Mouse (Mus musculus): ENCODE data around the gene Lrp4. TPM values are rescaled to one million over a fixed set of nuclear protein-coding genes. Genes with fewer than 3 reads are reported as not detected.

The Lrp4 gene
- polyA plus RNA-seq, 1 experiment: 0.44 TPM

DNA sequence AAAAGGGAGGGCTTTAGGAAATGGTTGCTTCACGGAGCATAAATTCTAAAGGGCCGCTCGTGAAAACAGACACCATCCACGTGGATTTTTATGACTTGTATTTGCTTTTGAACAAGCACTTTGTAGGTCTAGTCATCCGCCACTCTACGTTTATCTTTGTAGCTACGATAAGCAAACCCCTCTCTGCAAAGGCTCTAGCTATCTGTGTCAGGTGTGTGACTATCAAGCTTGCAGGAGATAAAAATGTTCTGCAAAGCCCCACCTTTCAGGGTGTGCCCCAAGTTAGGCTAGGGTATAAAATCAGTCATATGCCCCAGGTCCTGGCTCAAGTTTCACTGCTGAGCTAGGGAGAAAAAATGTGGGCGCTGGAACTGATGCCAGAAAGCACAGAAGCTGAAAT is 4.7 kb upstream of the Lrp4 start:
- TF ChIP-seq CTCF (IDR thresholded peaks at IDR 0.05; ENCODE audit: control insufficient read depth, insufficient read depth, insufficient replicate concordance, low read depth, low read length) (no peak), POLR2A (IDR thresholded peaks at IDR 0.05; ENCODE audit: control insufficient read depth, low read depth, low read length) (no peak)
- Histone ChIP-seq H3K27me3 (ENCODE audit: control insufficient read depth, insufficient read depth, low read length) (no peaks in the 10 kb centered on the region), H3K27ac (ENCODE audit: control insufficient read depth, insufficient read depth, low read depth, low read length) (no peak overlapping the region)

GRCm38 (mm10) chr2:91453231-91454075 is 3.9 kb upstream of the Lrp4 start:
- Histone ChIP-seq H3K27ac (ENCODE audit: control insufficient read depth, insufficient read depth, low read depth, low read length) (no peak overlapping the region), H3K36me3 (ENCODE audit: control insufficient read depth, insufficient read depth, low read length) (no peaks in the 10 kb centered on the region)

More for the DNA sequence above, 4.7 kb upstream of the Lrp4 start:
- Histone ChIP-seq H3K36me3 (ENCODE audit: control insufficient read depth, insufficient read depth, low read length) (no peaks in the 10 kb centered on the region), H3K4me3 (ENCODE audit: control insufficient read depth, low read depth, low read length) (no peak overlapping the region), H3K4me1 (ENCODE audit: control insufficient read depth, insufficient read depth, low read length) (no peaks in the 10 kb centered on the region)

DNA sequence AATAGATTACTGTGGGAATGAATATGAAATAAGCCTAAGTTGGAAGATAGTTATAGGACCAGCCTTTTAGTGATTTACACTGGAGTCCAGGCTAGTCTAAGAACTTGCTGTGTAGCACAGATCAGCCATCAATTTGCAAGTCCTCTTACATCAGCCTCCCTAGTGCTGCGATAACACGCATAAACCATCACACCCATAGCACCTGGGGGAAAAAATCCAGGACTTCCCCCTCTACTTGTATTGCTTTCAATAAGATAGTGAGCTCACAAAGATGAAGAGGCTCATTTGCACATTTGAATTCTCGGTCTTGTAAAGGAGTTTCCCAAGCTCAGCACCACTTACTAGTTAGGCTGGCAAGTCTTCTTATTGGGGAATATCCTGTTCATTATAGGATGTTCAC is 2.9 kb upstream of the Lrp4 start:
- Histone ChIP-seq H3K27ac (ENCODE audit: control insufficient read depth, insufficient read depth, low read depth, low read length) (no peak overlapping the region), H3K4me3 (ENCODE audit: control insufficient read depth, low read depth, low read length) (no peak overlapping the region), H3K27me3 (ENCODE audit: control insufficient read depth, insufficient read depth, low read length) (no peaks in the 10 kb centered on the region), H3K4me1 (ENCODE audit: control insufficient read depth, insufficient read depth, low read length) (peaks cover 9% of the 10 kb centered on the region), H3K36me3 (ENCODE audit: control insufficient read depth, insufficient read depth, low read length) (no peaks in the 10 kb centered on the region)
- no peak for TF ChIP-seq CTCF (IDR thresholded peaks at IDR 0.05; ENCODE audit: control insufficient read depth, insufficient read depth, insufficient replicate concordance, low read depth, low read length)
- no peak for TF ChIP-seq POLR2A (IDR thresholded peaks at IDR 0.05; ENCODE audit: control insufficient read depth, low read depth, low read length)

More at GRCm38 (mm10) chr2:91453231-91454075, 3.9 kb upstream of the Lrp4 start:
- H3K4me3 ChIP-seq (ENCODE audit: control insufficient read depth, low read depth, low read length): no peak overlapping the region
- TF ChIP-seq POLR2A (IDR thresholded peaks at IDR 0.05; ENCODE audit: control insufficient read depth, low read depth, low read length) (no peak), CTCF (IDR thresholded peaks at IDR 0.05; ENCODE audit: control insufficient read depth, insufficient read depth, insufficient replicate concordance, low read depth, low read length) (no peak)
- no peaks in the 10 kb centered on the region for H3K27me3 ChIP-seq (ENCODE audit: control insufficient read depth, insufficient read depth, low read length)
- H3K4me1 ChIP-seq (ENCODE audit: control insufficient read depth, insufficient read depth, low read length): peaks cover 2% of the 10 kb centered on the region; the same call in 1 of the 2 replicates

GRCm38 (mm10) chr2:91455826-91456225 is 1.5 kb upstream of the Lrp4 start:
- Histone ChIP-seq H3K4me1 (ENCODE audit: control insufficient read depth, insufficient read depth, low read length) (peaks cover 9% of the 10 kb centered on the region), H3K4me3 (ENCODE audit: control insufficient read depth, low read depth, low read length) (no peak overlapping the region)
- TF ChIP-seq POLR2A (IDR thresholded peaks at IDR 0.05; ENCODE audit: control insufficient read depth, low read depth, low read length) (no peak), CTCF (IDR thresholded peaks at IDR 0.05; ENCODE audit: control insufficient read depth, insufficient read depth, insufficient replicate concordance, low read depth, low read length) (no peak)

GRCm38 (mm10) chr2:91456491-91457100 is 715 bp upstream of the Lrp4 start:
- no peak overlapping the region for H3K4me3 ChIP-seq (ENCODE audit: control insufficient read depth, low read depth, low read length)
- no peak overlapping the region for H3K27ac ChIP-seq (ENCODE audit: control insufficient read depth, insufficient read depth, low read depth, low read length)
- TF ChIP-seq POLR2A (IDR thresholded peaks at IDR 0.05; ENCODE audit: control insufficient read depth, low read depth, low read length) (no peak), CTCF (IDR thresholded peaks at IDR 0.05; ENCODE audit: control insufficient read depth, insufficient read depth, insufficient replicate concordance, low read depth, low read length) (no peak)
- H3K36me3 ChIP-seq (ENCODE audit: control insufficient read depth, insufficient read depth, low read length): no peaks in the 10 kb centered on the region
- H3K27me3 ChIP-seq (ENCODE audit: control insufficient read depth, insufficient read depth, low read length): no peaks in the 10 kb centered on the region
- peaks cover 9% of the 10 kb centered on the region for H3K4me1 ChIP-seq (ENCODE audit: control insufficient read depth, insufficient read depth, low read length)

More at GRCm38 (mm10) chr2:91455826-91456225, 1.5 kb upstream of the Lrp4 start:
- no peaks in the 10 kb centered on the region for H3K36me3 ChIP-seq (ENCODE audit: control insufficient read depth, insufficient read depth, low read length)
- no peak overlapping the region for H3K27ac ChIP-seq (ENCODE audit: control insufficient read depth, insufficient read depth, low read depth, low read length)
- no peaks in the 10 kb centered on the region for H3K27me3 ChIP-seq (ENCODE audit: control insufficient read depth, insufficient read depth, low read length)

DNA sequence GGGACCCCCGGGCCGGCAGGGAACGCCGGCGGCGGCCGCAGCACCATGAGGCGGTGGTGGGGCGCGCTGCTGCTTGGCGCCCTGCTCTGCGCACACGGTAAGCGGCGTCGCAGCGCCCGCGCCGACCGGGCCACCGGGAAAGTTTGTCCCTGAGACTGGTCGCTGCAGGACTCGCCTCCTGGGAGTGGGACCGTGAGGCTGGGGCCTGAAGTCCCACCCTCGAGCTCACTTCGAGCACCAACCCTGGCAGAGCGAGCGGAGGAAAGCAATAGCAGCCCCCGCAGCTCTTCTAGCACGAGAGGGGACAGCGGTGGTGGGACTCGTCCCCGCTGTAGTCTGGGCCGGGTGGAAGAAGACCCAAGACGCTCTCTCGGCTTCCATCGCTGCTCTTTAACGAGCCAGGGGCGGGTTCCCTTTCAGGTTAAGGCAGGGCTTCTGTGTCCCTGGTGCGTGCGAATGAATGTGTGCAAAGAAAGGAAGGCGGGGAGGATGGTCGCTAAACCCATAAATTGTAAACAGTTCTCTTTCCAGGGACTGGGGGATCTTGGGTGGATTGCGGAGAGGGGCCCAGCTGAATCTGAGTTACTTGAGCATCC is 443 bp downstream of the Lrp4 start:
- H3K4me1 ChIP-seq (ENCODE audit: control insufficient read depth, insufficient read depth, low read length): peaks cover 17% of the 10 kb centered on the region
- H3K36me3 ChIP-seq (ENCODE audit: control insufficient read depth, insufficient read depth, low read length): no peaks in the 10 kb centered on the region
- H3K27ac ChIP-seq (ENCODE audit: control insufficient read depth, insufficient read depth, low read depth, low read length): no peak overlapping the region
- peak overlapping the region; percentile 80 for H3K4me3 ChIP-seq (ENCODE audit: control insufficient read depth, low read depth, low read length)
- no peak for TF ChIP-seq POLR2A (IDR thresholded peaks at IDR 0.05; ENCODE audit: control insufficient read depth, low read depth, low read length)
- no peak for TF ChIP-seq CTCF (IDR thresholded peaks at IDR 0.05; ENCODE audit: control insufficient read depth, insufficient read depth, insufficient replicate concordance, low read depth, low read length)
- no peaks in the 10 kb centered on the region for H3K27me3 ChIP-seq (ENCODE audit: control insufficient read depth, insufficient read depth, low read length)

GRCm38 (mm10) chr2:91458252-91458672 is 951 bp downstream of the Lrp4 start:
- Histone ChIP-seq H3K27me3 (ENCODE audit: control insufficient read depth, insufficient read depth, low read length) (no peaks in the 10 kb centered on the region), H3K4me3 (ENCODE audit: control insufficient read depth, low read depth, low read length) (peak overlapping the region; percentile 80), H3K27ac (ENCODE audit: control insufficient read depth, insufficient read depth, low read depth, low read length) (no peak overlapping the region), H3K4me1 (ENCODE audit: control insufficient read depth, insufficient read depth, low read length) (peaks cover 17% of the 10 kb centered on the region), H3K36me3 (ENCODE audit: control insufficient read depth, insufficient read depth, low read length) (no peaks in the 10 kb centered on the region)
- TF ChIP-seq CTCF (IDR thresholded peaks at IDR 0.05; ENCODE audit: control insufficient read depth, insufficient read depth, insufficient replicate concordance, low read depth, low read length): no peak
- TF ChIP-seq POLR2A (IDR thresholded peaks at IDR 0.05; ENCODE audit: control insufficient read depth, low read depth, low read length): no peak
